Mouse (Mus musculus): ENCODE data around the gene Oard1. TPM values are rescaled to one million over a fixed set of nuclear protein-coding genes. Genes with fewer than 3 reads are reported as not detected.

Gene Oard1
- total RNA-seq, 2 experiments from 2014 or later = 40.3 to 52.8 TPM

DNA sequence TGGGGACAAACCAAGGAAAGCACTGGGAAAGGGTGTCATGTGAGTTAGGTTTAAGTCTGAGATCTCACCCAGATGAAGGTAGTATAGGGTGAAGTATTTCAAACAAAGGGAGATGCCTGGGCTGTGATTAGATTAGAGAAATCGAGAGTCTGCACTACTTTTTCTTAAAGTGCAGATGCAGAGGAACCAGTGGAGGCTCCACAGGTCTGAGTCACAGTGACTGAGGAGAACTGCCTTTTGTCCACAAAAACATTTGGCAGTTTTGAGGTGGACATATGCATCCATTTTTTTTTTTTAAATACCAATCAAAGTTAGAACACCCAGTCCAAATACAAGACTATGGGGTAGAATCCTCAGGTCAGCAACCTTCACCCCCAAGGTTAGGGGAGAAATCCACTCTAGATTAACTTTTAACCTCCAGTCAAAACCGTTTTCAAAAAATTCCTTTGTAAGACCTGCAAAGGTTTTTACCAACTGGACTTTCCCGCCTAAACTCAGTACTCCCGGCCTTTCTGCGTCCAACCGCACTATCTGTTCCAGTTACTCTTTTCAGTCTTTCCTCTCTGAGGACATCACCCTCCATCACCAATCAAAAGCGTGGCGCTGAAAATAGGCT is 1.8 kb upstream of the Oard1 start:
- ATAC-seq (ENCODE audit: poor library complexity, severe bottlenecking) = no peak

- peak; percentile 63 for ATAC-seq (ENCODE audit: poor library complexity, severe bottlenecking)
Measured at GRCm38 (mm10) chr17:48408526-48409291, 1.1 kb upstream of the Oard1 start.

GRCm38 (mm10) chr17:48410299-48410785 is 528 bp downstream of the Oard1 start:
- ATAC-seq (ENCODE audit: poor library complexity, severe bottlenecking) = no peak

- ATAC-seq (ENCODE audit: poor library complexity, severe bottlenecking) = no peak
Measured at GRCm38 (mm10) chr17:48411241-48411640, 1.4 kb downstream of the Oard1 start.

- no peak for ATAC-seq (ENCODE audit: poor library complexity, severe bottlenecking)
Measured at GRCm38 (mm10) chr17:48416011-48416410, 6.2 kb downstream of the Oard1 start.

DNA sequence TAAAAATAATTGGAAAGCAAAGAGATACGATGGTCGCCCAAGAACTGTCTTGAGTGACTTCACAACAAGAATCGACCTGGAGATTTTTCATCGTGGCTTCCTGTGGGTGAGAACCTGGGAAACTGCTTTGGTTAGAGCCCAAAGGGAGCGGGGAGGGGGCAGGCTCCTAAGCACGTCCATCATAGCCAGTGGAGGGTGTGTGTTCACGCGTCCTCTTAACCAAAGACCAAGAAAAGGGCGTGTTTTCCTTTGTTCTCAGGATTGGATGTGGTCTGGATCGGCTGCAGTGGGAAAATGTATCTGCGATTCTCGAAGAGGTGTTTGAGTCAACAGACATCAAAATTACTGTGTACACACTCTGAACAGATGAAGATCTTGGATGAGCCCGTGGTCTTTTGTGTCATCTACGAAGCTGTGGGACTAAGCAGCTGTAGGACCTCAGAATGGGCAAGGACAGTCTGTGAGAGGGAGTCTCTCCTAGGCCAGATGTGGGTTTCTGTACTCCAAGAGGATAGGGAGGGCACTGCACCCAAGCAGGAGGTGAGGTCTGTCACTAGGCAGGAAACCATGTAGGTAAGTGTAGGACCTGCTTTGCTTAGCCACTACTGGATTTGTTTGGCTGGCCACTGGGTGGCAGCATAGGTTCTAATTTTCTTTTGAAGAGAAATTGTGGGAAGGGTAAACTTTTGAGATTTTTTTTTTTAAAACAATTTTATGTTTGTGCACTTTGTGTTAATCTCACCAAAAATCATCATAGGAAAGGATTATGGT is 6.8 kb downstream of the Oard1 start:
- ATAC-seq (ENCODE audit: poor library complexity, severe bottlenecking) = peak; percentile 56

DNA sequence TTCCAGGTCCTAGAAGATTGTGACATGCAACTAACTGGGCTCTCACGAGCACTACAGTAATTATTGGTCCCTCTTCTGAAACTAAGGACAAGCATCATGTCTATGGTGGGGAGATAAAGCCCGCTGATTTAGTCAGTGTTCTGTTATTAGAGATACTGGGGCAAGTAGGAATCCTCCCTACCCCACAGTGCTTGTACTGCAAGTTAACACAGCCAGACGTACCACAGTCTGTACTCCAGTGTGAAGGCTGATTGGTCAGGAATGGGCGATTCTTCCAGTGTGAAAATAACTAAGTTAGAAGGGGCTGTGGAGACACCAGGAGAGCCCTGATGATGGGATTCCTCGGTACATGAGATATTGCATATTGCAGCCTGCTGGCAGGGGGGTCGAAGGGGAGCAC is 7.7 kb downstream of the Oard1 start:
- no peak for ATAC-seq (ENCODE audit: poor library complexity, severe bottlenecking)

DNA sequence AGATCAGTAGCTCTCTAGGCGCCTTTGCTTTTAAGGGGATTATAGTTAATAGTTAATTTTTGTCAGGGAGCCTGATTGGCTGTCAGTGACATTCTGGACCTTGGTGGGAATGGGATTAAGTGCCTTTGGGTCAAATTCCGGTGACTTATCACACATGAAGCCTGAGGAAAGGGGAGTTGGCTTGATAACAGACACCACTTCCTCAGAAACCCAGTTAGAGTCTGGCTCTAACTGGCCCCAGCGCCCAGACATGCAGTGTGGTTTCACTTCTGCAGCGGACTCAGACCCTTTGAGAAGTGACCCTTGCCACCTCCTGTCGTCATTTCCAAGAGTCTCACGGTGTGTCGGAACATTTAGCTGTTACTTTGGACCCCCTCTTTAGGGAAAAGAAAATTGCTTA is 8.4 kb downstream of the Oard1 start:
- peak; percentile 90 for ATAC-seq (ENCODE audit: poor library complexity, severe bottlenecking)

- no peak for ATAC-seq (ENCODE audit: poor library complexity, severe bottlenecking)
Measured at GRCm38 (mm10) chr17:48418781-48419180, 9.0 kb downstream of the Oard1 start.

DNA sequence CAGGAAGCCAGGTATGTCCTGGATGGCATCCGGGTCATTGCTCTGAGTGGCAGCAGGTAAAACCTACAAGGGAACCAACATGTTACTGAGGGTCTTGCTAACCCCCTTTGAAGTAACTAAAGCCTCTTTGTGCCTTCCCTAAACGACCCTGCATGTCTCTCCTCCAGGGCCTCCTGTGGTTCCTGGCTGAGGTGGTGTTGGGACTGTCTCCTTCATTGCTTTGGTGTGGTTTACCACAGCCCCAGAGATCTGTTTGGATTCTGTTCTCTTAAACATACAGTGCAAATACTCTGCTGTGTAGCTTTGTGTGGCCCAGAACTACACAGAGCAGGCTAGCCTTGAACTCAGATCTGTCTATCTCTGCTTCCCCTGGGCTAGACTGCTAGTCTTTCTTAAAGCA is 9.8 kb downstream of the Oard1 start:
- ATAC-seq (ENCODE audit: poor library complexity, severe bottlenecking) = no peak

- no peak for ATAC-seq (ENCODE audit: poor library complexity, severe bottlenecking)
Measured at GRCm38 (mm10) chr17:48424237-48424636, 14.4 kb downstream of the Oard1 start.

DNA sequence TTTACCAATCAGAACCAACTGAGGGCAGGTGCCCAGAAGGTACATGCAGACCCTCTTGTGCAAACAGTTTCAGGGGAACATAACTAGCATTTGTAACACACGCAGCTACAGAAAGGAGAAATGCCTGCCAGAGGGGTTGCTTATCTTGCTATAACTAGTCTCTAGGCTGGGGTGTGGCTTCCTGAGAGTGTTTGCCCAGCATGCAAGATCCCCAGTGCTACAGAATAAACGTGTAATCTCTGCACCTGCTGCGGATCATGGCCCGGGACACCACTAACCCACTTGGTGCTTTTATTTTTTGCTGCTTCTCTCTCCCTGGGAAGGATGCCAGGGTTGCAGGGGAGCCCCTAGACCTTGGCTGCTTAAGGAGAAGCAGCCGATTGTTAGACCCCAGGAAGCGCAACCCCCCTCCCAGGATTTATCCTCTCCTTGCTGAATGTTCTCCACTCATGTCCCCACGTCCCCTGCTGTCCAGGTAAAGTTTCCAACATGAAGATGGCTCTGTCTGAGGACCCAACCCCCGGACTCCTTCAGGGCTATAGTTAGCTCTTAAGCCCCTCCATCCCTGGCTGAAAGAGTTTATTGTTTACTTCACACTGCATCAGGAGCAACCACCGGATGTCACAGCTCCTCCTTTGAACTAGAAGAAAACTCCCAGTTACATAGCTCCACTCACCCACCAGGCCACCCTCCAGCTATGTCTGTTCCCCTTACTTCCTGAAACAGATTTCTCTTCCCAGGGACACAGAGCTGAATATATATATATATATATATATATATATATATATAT is 16.2 kb downstream of the Oard1 start:
- peak; percentile 77 for ATAC-seq (ENCODE audit: poor library complexity, severe bottlenecking)

DNA sequence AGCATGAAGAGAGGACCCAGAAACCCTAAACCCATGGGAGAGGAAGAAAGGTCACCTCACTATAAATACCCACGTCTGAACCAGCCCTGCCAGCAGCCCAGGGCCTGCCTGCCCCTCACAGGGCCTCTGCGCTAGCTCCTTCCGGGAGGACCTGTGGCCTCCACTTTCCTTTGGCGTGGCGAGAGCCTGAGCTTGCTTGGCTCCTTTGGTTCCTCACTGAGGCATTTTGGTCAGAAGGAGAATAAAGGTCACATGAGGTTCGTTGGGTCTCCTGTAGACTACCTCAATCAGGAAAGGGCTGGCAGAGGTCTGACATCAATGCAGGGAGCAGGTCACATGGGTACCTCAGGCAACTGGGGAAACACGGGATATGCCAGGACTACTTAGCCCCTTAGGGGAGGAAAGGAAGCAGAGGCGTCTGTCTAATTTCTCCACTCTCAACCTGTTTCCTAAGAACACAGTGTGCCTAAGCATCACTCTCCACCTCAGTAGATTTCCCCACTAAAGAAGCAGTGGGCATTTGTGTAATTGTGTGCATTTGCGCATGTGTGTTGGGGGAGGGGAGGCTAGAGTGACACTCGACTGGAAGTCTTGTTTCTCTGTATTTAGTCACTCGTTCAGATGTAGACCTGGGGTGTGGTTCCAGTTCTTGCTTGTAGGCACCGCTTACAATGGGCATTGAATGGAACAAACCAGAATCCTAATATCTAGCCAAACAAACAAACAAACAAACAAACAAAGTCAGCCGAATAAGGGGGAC is 17.4 kb downstream of the Oard1 start:
- peak; percentile 28 for ATAC-seq (ENCODE audit: poor library complexity, severe bottlenecking)

- peak; percentile 31; the same call in 1 of the 2 replicates for ATAC-seq (ENCODE audit: poor library complexity, severe bottlenecking)
Measured at GRCm38 (mm10) chr17:48427852-48428530, 18.2 kb downstream of the Oard1 start.

GRCm38 (mm10) chr17:48430394-48430793 is 20.6 kb downstream of the Oard1 start:
- ATAC-seq (ENCODE audit: poor library complexity, severe bottlenecking) = no peak

GRCm38 (mm10) chr17:48431054-48431453 is 21.2 kb downstream of the Oard1 start:
- no peak for ATAC-seq (ENCODE audit: poor library complexity, severe bottlenecking)

DNA sequence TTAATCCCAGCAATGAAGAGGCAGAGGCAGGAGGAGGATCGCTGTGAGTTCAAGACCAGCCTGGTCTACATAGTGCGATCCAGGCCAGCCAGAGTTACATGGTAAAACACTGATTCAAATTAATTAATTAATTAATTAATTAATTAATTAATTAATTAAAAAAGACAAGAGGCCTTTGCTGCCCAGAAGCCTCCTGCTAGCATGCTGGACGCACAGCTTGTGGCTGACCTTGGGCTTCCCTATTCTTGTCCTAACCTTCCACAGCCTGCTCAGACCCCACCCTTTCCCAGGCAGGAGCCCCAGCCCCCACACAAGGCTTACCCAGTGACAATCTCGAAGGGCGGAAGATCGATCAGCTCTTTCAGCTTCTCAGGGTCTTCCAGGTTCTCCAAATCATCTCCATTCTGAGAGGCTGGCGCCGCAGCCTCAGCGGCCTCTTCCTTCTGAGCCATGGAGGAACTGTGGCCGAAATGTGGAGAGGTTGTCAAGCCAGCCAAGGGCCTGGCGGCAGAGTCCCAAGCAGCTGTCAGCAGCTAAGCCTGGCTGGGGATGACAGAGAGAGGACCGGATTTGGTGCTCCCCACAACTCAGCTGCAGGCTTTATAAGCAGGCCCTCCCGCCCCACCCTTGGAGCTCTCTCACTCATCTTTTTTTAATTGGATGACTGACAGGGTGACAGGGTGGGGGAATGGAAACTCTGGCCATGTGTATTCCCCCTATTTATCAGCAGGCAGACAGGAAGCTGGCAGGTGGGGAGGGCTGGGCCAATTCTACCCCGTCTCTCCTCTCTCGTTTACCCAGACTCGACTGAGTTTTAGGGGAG is 22.6 kb downstream of the Oard1 start, which contains the start of gene Apobec2:
Gene Apobec2, minus strand, starts transcription at position 773 of the 823 bp plus-strand sequence.
- no peak for ATAC-seq (ENCODE audit: poor library complexity, severe bottlenecking)

DNA sequence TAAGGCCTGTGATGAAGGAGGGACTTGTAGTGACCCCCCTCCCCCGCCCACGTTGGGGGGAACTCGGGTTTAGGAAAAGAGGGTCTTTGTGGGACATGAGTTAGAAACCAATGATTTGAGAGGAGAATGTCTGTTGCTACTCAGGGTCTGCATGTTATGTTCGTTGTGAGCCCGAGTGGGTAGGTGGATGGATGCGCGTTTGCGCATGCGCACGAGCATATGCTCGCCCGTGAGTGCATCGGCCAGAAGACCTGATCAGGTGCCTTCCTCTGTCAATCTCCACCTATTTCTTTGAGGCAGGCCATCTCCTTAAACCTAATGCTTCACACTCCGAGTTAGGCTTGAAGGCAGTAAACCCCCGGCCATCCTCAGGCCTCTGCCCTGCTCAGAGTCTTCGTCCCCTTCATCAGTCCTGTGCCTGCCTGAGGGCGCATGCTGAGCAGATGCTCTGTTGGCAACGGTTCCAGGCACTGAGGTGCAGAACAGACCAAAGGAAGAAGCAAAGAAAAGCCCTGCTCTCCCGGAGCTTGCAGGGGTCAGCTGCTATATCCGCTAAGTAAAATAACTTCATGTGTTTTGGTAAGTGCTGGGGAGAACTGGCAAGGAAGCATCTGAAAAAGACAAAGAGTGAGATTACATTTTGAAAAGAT is 23.3 kb downstream of the Oard1 start:
- ATAC-seq (ENCODE audit: poor library complexity, severe bottlenecking) = no peak

Data from megakaryocyte, adult 5-6 weeks (primary cell).